Mouse (Mus musculus): ENCODE results near the gene Mgam. TPM values are rescaled to one million over a fixed set of nuclear protein-coding genes. Genes with fewer than 3 reads are reported as not detected.

The Mgam gene
- 0.17 and 0.20 TPM in 2 replicates for polyA plus RNA-seq (2012; rRNA removed; ENCODE audit: low replicate concordance)

DNA sequence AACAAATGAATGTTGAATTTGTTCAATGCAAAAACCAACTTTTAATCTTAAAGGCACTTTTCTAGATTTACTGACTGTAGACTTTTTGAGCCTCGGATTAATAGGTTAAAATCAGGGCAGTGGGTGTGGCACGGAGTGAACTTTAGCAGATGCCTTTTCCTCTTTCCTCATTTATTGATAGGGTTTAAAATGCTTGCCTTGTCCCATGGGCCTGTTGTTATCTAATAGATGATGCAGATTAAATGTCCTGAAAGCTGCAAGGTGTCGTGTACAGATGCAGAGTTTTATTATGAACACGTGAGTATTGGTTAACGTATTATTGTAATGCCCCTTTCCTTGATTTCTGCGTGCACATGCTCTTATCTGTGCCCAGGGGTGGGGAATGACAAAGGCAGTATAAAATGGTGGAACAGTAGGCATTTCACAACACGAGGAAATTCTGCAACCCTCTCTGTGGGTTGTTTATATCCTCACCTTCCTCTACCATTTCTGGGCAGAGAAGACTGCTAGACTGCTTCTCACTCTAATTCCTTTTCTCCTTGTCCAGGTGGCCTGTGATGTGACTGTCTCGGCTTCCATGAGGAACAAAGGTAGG, at the start of gene Mgam:
Mgam (plus strand) TSS at position 426 of the 595 bp plus-strand sequence.

DNA sequence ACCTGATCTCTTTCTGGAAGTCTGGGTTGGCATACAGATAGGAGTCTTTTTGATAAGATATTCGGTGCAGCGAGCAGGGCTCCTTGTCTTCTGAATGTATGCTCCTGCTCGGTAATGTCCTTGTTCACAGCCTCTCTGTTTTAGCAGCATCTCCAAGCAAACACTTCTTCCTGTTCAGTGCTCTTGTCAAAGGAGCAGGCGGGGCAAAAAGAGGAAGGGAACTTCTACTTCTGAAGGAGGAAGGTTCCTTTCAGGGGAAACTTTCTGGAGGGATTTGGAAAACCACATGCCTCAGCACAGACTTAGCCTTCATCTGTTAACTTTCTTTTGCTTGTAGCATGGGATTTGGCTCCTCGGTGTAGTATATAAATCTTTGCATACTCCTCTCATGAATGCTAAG, 43.0 kb upstream of the Mgam start, which contains the start of gene Clec5a:
Clec5a (minus strand) TSS at position 177 of the 400 bp plus-strand sequence.

DNA sequence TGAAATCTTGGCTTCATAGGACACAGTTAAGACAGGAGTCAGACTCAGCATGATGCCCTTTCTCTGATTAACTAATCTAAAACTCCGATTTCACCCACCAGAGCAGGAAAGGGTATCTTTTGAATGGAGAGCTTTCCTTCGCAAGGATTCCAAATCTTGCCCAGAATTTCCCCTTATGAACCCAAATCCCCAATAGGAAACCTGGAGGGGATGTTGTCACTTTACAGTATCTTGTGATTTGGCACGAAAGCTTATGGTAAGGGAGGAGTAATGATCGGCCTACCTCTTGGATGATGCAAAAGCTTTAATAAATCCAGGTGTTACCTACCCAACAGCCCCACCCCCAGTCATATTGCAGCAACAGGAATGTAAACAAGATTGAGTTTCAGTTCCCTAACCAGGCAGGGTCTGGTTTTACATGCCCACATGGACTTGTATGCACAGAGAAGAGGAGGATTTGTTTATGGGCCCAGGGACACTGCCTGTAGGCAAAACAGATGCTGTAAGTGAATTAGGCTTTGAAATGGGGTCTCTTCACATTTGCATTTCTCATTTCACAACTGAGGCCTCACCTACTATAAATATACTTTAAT, 15.3 kb upstream of the Mgam start, which contains the start of gene Tas2r138:
Tas2r138 (minus strand) TSS at position 51 of the 593 bp plus-strand sequence.

Other genes starting within 250 kb of the Mgam start
- gene E330009J07Rik, start 192.7 kb upstream of the Mgam start, polyA plus RNA-seq (2012; rRNA removed; ENCODE audit: low replicate concordance) = 4.6 and 6.7 TPM in 2 replicates
- not detected in 2 replicates for gene Wee2, start 189.7 kb upstream of the Mgam start, polyA plus RNA-seq (2012; rRNA removed; ENCODE audit: low replicate concordance)
- gene Ssbp1, start 157.5 kb upstream of the Mgam start, polyA plus RNA-seq (2012; rRNA removed; ENCODE audit: low replicate concordance) = 8.2 and 9.5 TPM in 2 replicates
- gene Tas2r137, start 137.6 kb upstream of the Mgam start, polyA plus RNA-seq (2012; rRNA removed; ENCODE audit: low replicate concordance) = not detected in 2 replicates
- gene Tas2r108, start 135.3 kb upstream of the Mgam start, polyA plus RNA-seq (2012; rRNA removed; ENCODE audit: low replicate concordance) = 0.11 TPM in 1 of 2 replicates, not detected in the other
- gene Prss37, start 109.3 kb upstream of the Mgam start, polyA plus RNA-seq (2012; rRNA removed; ENCODE audit: low replicate concordance) = not detected in 2 replicates
- gene Olfr461, start 73.8 kb upstream of the Mgam start, polyA plus RNA-seq (2012; rRNA removed; ENCODE audit: low replicate concordance) = not detected in 2 replicates
- gene Olfr460, start 59.3 kb upstream of the Mgam start, polyA plus RNA-seq (2012; rRNA removed; ENCODE audit: low replicate concordance) = not detected in 2 replicates
- 0.68 and 0.72 TPM in 2 replicates for gene Clec5a, start 43.0 kb upstream of the Mgam start, polyA plus RNA-seq (2012; rRNA removed; ENCODE audit: low replicate concordance)
- not detected in 2 replicates for gene Tas2r138, start 15.5 kb upstream of the Mgam start, polyA plus RNA-seq (2012; rRNA removed; ENCODE audit: low replicate concordance)